Comparison of ENCODE assay signal across 8 mouse cellular contexts in genomic region chr11:23769686-23770509, GRCm38 (mm10). TPM values are rescaled to one million over a fixed set of nuclear protein-coding genes. Genes with fewer than 3 reads are reported as not detected.
A peak's percentile ranks its signal among the peaks of the same experiment; 100 is the strongest.
DNase-seq lines count a peak whose midpoint lies in the region; ATAC-seq lines count a peak whose summit lies in the region.

No protein-coding gene starts in this region.

- H3K27me3 ChIP-seq in liver, embryonic 11.5 days (replicated peaks; ENCODE audit: control insufficient read depth, insufficient read depth, low read length): no peaks in the 10 kb centered on the region

- DNase-seq in ovary, postnatal 36 days (ENCODE audit: low spot score): peak; percentile 11
- no peak for DNase-seq in ovary, postnatal 10 days (ENCODE audit: low spot score)
- peak; percentile 11 to 18 for DNase-seq in cerebellum, adult 18-20 months
- DNase-seq in frontal cortex, postnatal 25 days (ENCODE audit: low spot score in 2 of 2): peak; percentile 6 to 10
- DNase-seq in hindlimb bud, embryonic 11.5 days (ENCODE audit: extremely low spot score, low read depth, low spot score): peak; percentile 26
- DNase-seq in liver, embryonic 11.5 days (ENCODE audit: low spot score): peak; percentile 34
- DNase-seq in monocyte, adult 2 months (ENCODE audit: low read depth in 1 of 2, low spot score in 2 of 2): peak; percentile 22 to 42
- DNase-seq in telencephalon, adult 2 months (ENCODE audit: low read depth, low spot score): peak; percentile 8

- H3K4me3 ChIP-seq in liver, embryonic 11.5 days (ENCODE audit: low read depth, low read length): peak overlapping the region; percentile 73

- H3K4me1 ChIP-seq in liver, embryonic 11.5 days (replicated peaks; ENCODE audit: control insufficient read depth, insufficient read depth, low read length): no peaks in the 10 kb centered on the region

- no peaks in the 10 kb centered on the region for H3K9me3 ChIP-seq in liver, embryonic 11.5 days (ENCODE audit: control insufficient read depth, low read length)

- H3K27ac ChIP-seq in liver, embryonic 11.5 days (ENCODE audit: low read depth, low read length): peak overlapping the region; percentile 85

- under 1% methylated on average over 25 of the region's 25 CpGs for WGBS in liver, embryonic 11.5 days

- 0 out of 2 replicates have a peak, but pooled peaks have one; percentile 11 for ATAC-seq in liver, embryonic 11.5 days (replicated peaks; ENCODE audit: low FRiP score)

- H3K9ac ChIP-seq in liver, embryonic 11.5 days (ENCODE audit: low read depth, low read length): peak overlapping the region; percentile 74

- no peaks in the 10 kb centered on the region for H3K36me3 ChIP-seq in liver, embryonic 11.5 days (ENCODE audit: control insufficient read depth, insufficient read depth, low read length)

- peak overlapping the region; percentile 98 for H3K4me2 ChIP-seq in liver, embryonic 11.5 days

RNA-seq across cellular contexts. Expression of gene Rel, which starts 0.9 kb away (rescaled TPM):
- 0.67 and 0.79 TPM in 2 replicates for polyA plus RNA-seq in liver, embryonic 11.5 days (2014; fragmentation: Nextera tagmentation; extraction: Ambion mirVana)
